Mouse (Mus musculus): ENCODE data around the gene Dync1i1.

GRCm38 (mm10) chr6:5859630-5860029, 134.2 kb downstream of the Dync1i1 start:
- TF ChIP-seq TAL1 (IDR thresholded peaks at IDR 0.05; ENCODE audit: low read length) (no peak), GATA1 (IDR thresholded peaks at IDR 0.05; ENCODE audit: low read length) (no peak)
